Mouse (Mus musculus) small intestine, adult 2 months (tissue): Measurements from ENCODE around the gene Pdp2.

Experiments used
- CTCF ChIP-seq: fragments of 200-500 bp; IDR thresholded peaks from 2 replicates; pipeline ENCODE4 v1.5.1; 2012; ENCODE audit warnings: low read depth, mild to moderate bottlenecking, control low read depth, inconsistent platforms, low read length, moderate library complexity, mixed read lengths; ENCODE audit not compliant: insufficient replicate concordance, insufficient read length; ENCODE audit errors: extremely low read depth
- POLR2A ChIP-seq: fragments of 200-500 bp; IDR thresholded peaks from 2 replicates; pipeline ENCODE4 v1.6.1; 2012; ENCODE audit warnings: low read depth, mild to moderate bottlenecking, control low read depth, inconsistent platforms, low read length, moderate library complexity

DNA sequence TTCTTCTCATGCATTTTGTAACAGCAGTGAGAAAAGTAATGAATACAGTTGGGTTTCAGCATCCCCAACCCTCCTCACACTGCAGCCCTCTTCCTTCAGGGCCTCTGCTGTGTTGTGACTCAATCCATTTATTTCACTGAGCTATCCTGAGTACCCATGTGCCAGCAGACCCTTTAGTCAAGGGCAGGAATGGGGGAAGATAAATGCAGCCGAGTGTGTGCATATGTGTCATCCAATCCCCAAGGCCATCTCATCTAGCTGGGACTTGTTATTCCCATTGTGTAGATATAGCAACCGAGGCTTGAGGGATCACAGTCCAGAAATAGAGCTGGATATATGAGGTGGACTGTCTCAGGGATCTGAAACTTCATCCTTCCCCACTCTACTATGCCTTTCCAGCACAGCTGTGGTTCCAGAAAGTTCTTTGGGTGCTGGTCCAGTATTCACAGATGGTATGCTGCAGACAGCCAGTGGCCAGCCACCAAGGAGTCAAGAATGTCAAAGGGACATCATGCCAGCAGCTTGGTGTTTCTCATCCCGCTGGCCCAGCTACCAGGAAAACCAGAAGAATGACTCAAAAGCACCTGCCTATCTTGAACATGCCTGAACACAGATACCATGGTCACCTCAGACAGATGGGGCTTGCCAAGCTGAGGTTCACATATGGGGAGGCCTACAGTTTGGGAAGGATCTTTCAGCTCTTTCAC lies 43.9 kb downstream of the Pdp2 start:
- TF ChIP-seq CTCF (no peak), POLR2A (no peak)
